8 mouse cellular contexts compared by ENCODE assay signal in genomic region chr13:23544787-23545120, GRCm38 (mm10). TPM values are rescaled to one million over a fixed set of nuclear protein-coding genes. Genes with fewer than 3 reads are reported as not detected.
A peak's percentile ranks its signal among the peaks of the same experiment; 100 is the strongest.
DNase-seq lines count a peak whose midpoint lies in the region; ATAC-seq and TF ChIP-seq lines count a peak whose summit lies in the region.
"Not testable (repeated sequence)": the region's sequence is repeated elsewhere in the genome, so short reads cannot be mapped to it uniquely, and the experiment has no call there.

No protein-coding gene starts in this region.

- peak overlapping the region; percentile 65 for H3K4me3 ChIP-seq in G1E (ENCODE audit: low read depth, low read length)
- H3K4me3 ChIP-seq in embryonic facial prominence, embryonic 12.5 days, result peak overlapping the region; percentile 47
- H3K4me3 ChIP-seq in hindbrain, embryonic 13.5 days, result peak overlapping the region; percentile 49
- H3K4me3 ChIP-seq in kidney, postnatal 0 days (replicated peaks; ENCODE audit: low read depth, low read length), result peak overlapping the region; percentile 43
- peak overlapping the region; percentile 60 for H3K4me3 ChIP-seq in liver, embryonic 16.5 days (ENCODE audit: low read depth, low read length)
- peak overlapping the region; percentile 52 for H3K4me3 ChIP-seq in midbrain, embryonic 15.5 days
- H3K4me3 ChIP-seq in stomach, embryonic 15.5 days (replicated peaks), result peak overlapping the region; percentile 47

- not testable (repeated sequence) for DNase-seq in G1E (ENCODE audit: low spot score); kidney, postnatal 0 days (ENCODE audit: low spot score)

- not testable (repeated sequence) for H3K36me3 ChIP-seq in G1E (replicated peaks); embryonic facial prominence, embryonic 12.5 days; hindbrain, embryonic 13.5 days; kidney, postnatal 0 days (ENCODE audit: insufficient read depth, low read length); liver, embryonic 16.5 days (ENCODE audit: control insufficient read depth, insufficient read depth); midbrain, embryonic 15.5 days (replicated peaks); stomach, embryonic 15.5 days

- H3K9ac ChIP-seq in embryonic facial prominence, embryonic 12.5 days, result peak overlapping the region; percentile 64; the same call in 1 of the 2 replicates
- H3K9ac ChIP-seq in hindbrain, embryonic 13.5 days, result peak overlapping the region; percentile 73
- H3K9ac ChIP-seq in kidney, postnatal 0 days (ENCODE audit: low read depth, low read length); stomach, embryonic 15.5 days: not testable (repeated sequence)
- peak overlapping the region; percentile 47 for H3K9ac ChIP-seq in liver, embryonic 16.5 days (ENCODE audit: low read depth, low read length)
- 0 out of 2 replicates have a peak overlapping the region, but pooled peaks have one; percentile 37 for H3K9ac ChIP-seq in midbrain, embryonic 15.5 days

- 0 out of 2 replicates have a peak, but pooled peaks have one; percentile 9 for ATAC-seq in G1E (ENCODE audit: extremely low read depth, insufficient number of reproducible peaks, low FRiP score, poor library complexity, severe bottlenecking)
- not testable (repeated sequence) for ATAC-seq in embryonic facial prominence, embryonic 12.5 days (ENCODE audit: insufficient number of reproducible peaks, insufficient read depth, low FRiP score, low TSS enrichment); hindbrain, embryonic 13.5 days (ENCODE audit: low FRiP score)
- ATAC-seq in frontal cortex, adult (ENCODE audit: low TSS enrichment), result peak; percentile 53
- peak; percentile 4; the same call in 1 of the 2 replicates for ATAC-seq in kidney, postnatal 0 days (replicated peaks; ENCODE audit: low FRiP score, low read depth)
- ATAC-seq in liver, embryonic 16.5 days (ENCODE audit: low read depth), result peak; percentile 2; the same call in 1 of the 2 replicates
- peak; percentile 56 for ATAC-seq in midbrain, embryonic 15.5 days (replicated peaks)
- ATAC-seq in stomach, embryonic 15.5 days (ENCODE audit: insufficient read depth, low FRiP score, low read depth), result 0 out of 2 replicates have a peak, but pooled peaks have one; percentile 0

- TF ChIP-seq CTCF in G1E (IDR thresholded peaks at IDR 0.05; ENCODE audit: low read depth, low read length); kidney, postnatal 0 days (IDR thresholded peaks at IDR 0.05; ENCODE audit: low read depth): not testable (repeated sequence)

- peaks cover 22% of the 10 kb centered on the region for H3K4me1 ChIP-seq in G1E (ENCODE audit: insufficient read depth, low read depth, low read length)
- not testable (repeated sequence) for H3K4me1 ChIP-seq in embryonic facial prominence, embryonic 12.5 days; hindbrain, embryonic 13.5 days (replicated peaks); kidney, postnatal 0 days (replicated peaks; ENCODE audit: insufficient read depth, low read length); liver, embryonic 16.5 days (ENCODE audit: control insufficient read depth, low read depth, low read length); midbrain, embryonic 15.5 days; stomach, embryonic 15.5 days

- not testable (repeated sequence) for H3K9me3 ChIP-seq in G1E (replicated peaks); embryonic facial prominence, embryonic 12.5 days; hindbrain, embryonic 13.5 days; kidney, postnatal 0 days (replicated peaks; ENCODE audit: low read length); liver, embryonic 16.5 days (replicated peaks; ENCODE audit: control insufficient read depth, low read length); midbrain, embryonic 15.5 days; stomach, embryonic 15.5 days

- peak overlapping the region; percentile 41 for H3K4me2 ChIP-seq in embryonic facial prominence, embryonic 12.5 days (replicated peaks)
- H3K4me2 ChIP-seq in hindbrain, embryonic 13.5 days, result peak overlapping the region; percentile 68
- peak overlapping the region; percentile 71 for H3K4me2 ChIP-seq in kidney, postnatal 0 days (ENCODE audit: low read length)
- H3K4me2 ChIP-seq in liver, embryonic 16.5 days (ENCODE audit: low read depth, low read length), result peak overlapping the region; percentile 44
- peak overlapping the region; percentile 86 for H3K4me2 ChIP-seq in midbrain, embryonic 15.5 days
- peak overlapping the region; percentile 59 for H3K4me2 ChIP-seq in stomach, embryonic 15.5 days

- H3K27me3 ChIP-seq in G1E (ENCODE audit: insufficient read depth, low read length); embryonic facial prominence, embryonic 12.5 days; hindbrain, embryonic 13.5 days; kidney, postnatal 0 days (ENCODE audit: insufficient read depth, low read length); liver, embryonic 16.5 days (ENCODE audit: control insufficient read depth, insufficient read depth, low read depth, low read length); midbrain, embryonic 15.5 days (replicated peaks); stomach, embryonic 15.5 days (replicated peaks): not testable (repeated sequence)

- peak overlapping the region; percentile 91 for H3K27ac ChIP-seq in embryonic facial prominence, embryonic 12.5 days
- peak overlapping the region; percentile 93 for H3K27ac ChIP-seq in hindbrain, embryonic 13.5 days
- H3K27ac ChIP-seq in kidney, postnatal 0 days, result peak overlapping the region; percentile 93; the same call in 1 of the 2 replicates
- H3K27ac ChIP-seq in liver, embryonic 16.5 days (ENCODE audit: low read length), result peak overlapping the region; percentile 99
- peak overlapping the region; percentile 91 for H3K27ac ChIP-seq in midbrain, embryonic 15.5 days
- H3K27ac ChIP-seq in stomach, embryonic 15.5 days, result peak overlapping the region; percentile 95

- WGBS in embryonic facial prominence, embryonic 12.5 days, result 0% methylated on average over 12 of the region's 14 CpGs
- WGBS in hindbrain, embryonic 13.5 days, result 0% methylated on average over 13 of the region's 14 CpGs
- WGBS in kidney, postnatal 0 days, result 0% methylated on average over 11 of the region's 14 CpGs
- 0% methylated on average over 14 of the region's 14 CpGs for WGBS in liver, embryonic 16.5 days (ENCODE audit: insufficient replicate concordance)
- 0% methylated on average over 14 of the region's 14 CpGs for WGBS in midbrain, embryonic 15.5 days
- 0% methylated on average over 13 of the region's 14 CpGs for WGBS in stomach, embryonic 15.5 days

RNA-seq across cellular contexts. Expression of gene Hist1h3f, which starts 0.9 kb away (rescaled TPM):
- total RNA-seq in G1E (2014; fragmentation: Nextera tagmentation) (125 and 143 TPM in 2 replicates), G1E (2017) (96.8 and 187 TPM in 2 replicates)
- polyA plus RNA-seq in G1E (2012), result 1.8 and 12.3 TPM in 2 replicates
- polyA plus RNA-seq in embryonic facial prominence, embryonic 12.5 days (2016; fragmentation: Nextera tagmentation; extraction: Ambion mirVana), result 1.3 and 2.3 TPM in 2 replicates
- polyA plus RNA-seq in hindbrain, embryonic 13.5 days (2015; fragmentation: Nextera tagmentation; extraction: Ambion mirVana), result 0.38 TPM in 1 of 2 replicates, not detected in the other
- polyA plus RNA-seq in kidney, postnatal 0 days (2015; fragmentation: Nextera tagmentation; extraction: Ambion mirVana), result 0.71 and 0.83 TPM in 2 replicates
- polyA plus RNA-seq in liver, embryonic 16.5 days (2015; fragmentation: Nextera tagmentation; extraction: Ambion mirVana), result 1.2 and 1.4 TPM in 2 replicates
- 0.27 and 0.32 TPM in 2 replicates for polyA plus RNA-seq in midbrain, embryonic 15.5 days (2015; fragmentation: Nextera tagmentation; extraction: Ambion mirVana)
- polyA plus RNA-seq in stomach, embryonic 15.5 days (2015; fragmentation: Nextera tagmentation; extraction: Ambion mirVana), result 0.83 and 0.94 TPM in 2 replicates

RNA-seq across cellular contexts. Expression of gene Hist1h2bh, which starts 1.6 kb away (rescaled TPM):
- total RNA-seq in G1E (2014; fragmentation: Nextera tagmentation) (32.7 and 41.6 TPM in 2 replicates), G1E (2017) (77.6 and 126 TPM in 2 replicates)
- 0.91 and 4.9 TPM in 2 replicates for polyA plus RNA-seq in G1E (2012)
- 1.3 and 1.5 TPM in 2 replicates for polyA plus RNA-seq in embryonic facial prominence, embryonic 12.5 days (2016; fragmentation: Nextera tagmentation; extraction: Ambion mirVana)
- 0.29 TPM in 1 of 2 replicates, not detected in the other for polyA plus RNA-seq in hindbrain, embryonic 13.5 days (2015; fragmentation: Nextera tagmentation; extraction: Ambion mirVana)
- polyA plus RNA-seq in kidney, postnatal 0 days (2015; fragmentation: Nextera tagmentation; extraction: Ambion mirVana), result 0.37 and 0.43 TPM in 2 replicates
- 1.1 and 1.8 TPM in 2 replicates for polyA plus RNA-seq in liver, embryonic 16.5 days (2015; fragmentation: Nextera tagmentation; extraction: Ambion mirVana)
- 0.15 and 0.44 TPM in 2 replicates for polyA plus RNA-seq in midbrain, embryonic 15.5 days (2015; fragmentation: Nextera tagmentation; extraction: Ambion mirVana)
- 1.0 and 1.5 TPM in 2 replicates for polyA plus RNA-seq in stomach, embryonic 15.5 days (2015; fragmentation: Nextera tagmentation; extraction: Ambion mirVana)

RNA-seq across cellular contexts. Expression of gene Hist1h4f, which starts 6.7 kb away (rescaled TPM):
- total RNA-seq in G1E (2014; fragmentation: Nextera tagmentation), result 443 and 478 TPM in 2 replicates
- total RNA-seq in G1E (2017), result 2,744 and 3,177 TPM in 2 replicates
- 8.0 and 49.6 TPM in 2 replicates for polyA plus RNA-seq in G1E (2012)
- 2.1 and 2.4 TPM in 2 replicates for polyA plus RNA-seq in embryonic facial prominence, embryonic 12.5 days (2016; fragmentation: Nextera tagmentation; extraction: Ambion mirVana)
- 0.83 TPM in 1 of 2 replicates, not detected in the other for polyA plus RNA-seq in hindbrain, embryonic 13.5 days (2015; fragmentation: Nextera tagmentation; extraction: Ambion mirVana)
- polyA plus RNA-seq in kidney, postnatal 0 days (2015; fragmentation: Nextera tagmentation; extraction: Ambion mirVana), result 0.58 TPM in 1 of 2 replicates, not detected in the other
- polyA plus RNA-seq in liver, embryonic 16.5 days (2015; fragmentation: Nextera tagmentation; extraction: Ambion mirVana), result 2.4 and 2.9 TPM in 2 replicates
- not detected in 2 replicates for polyA plus RNA-seq in midbrain, embryonic 15.5 days (2015; fragmentation: Nextera tagmentation; extraction: Ambion mirVana)
- 1.7 and 2.0 TPM in 2 replicates for polyA plus RNA-seq in stomach, embryonic 15.5 days (2015; fragmentation: Nextera tagmentation; extraction: Ambion mirVana)

RNA-seq across cellular contexts. Expression of gene Hist1h1d, which starts 8.3 kb away (rescaled TPM):
- total RNA-seq in G1E (2014; fragmentation: Nextera tagmentation) (71.9 and 74.3 TPM in 2 replicates), G1E (2017) (127 and 128 TPM in 2 replicates)
- 0.43 and 2.1 TPM in 2 replicates for polyA plus RNA-seq in G1E (2012)
- polyA plus RNA-seq in embryonic facial prominence, embryonic 12.5 days (2016; fragmentation: Nextera tagmentation; extraction: Ambion mirVana), result 0.64 and 0.75 TPM in 2 replicates
- 0.10 and 0.16 TPM in 2 replicates for polyA plus RNA-seq in hindbrain, embryonic 13.5 days (2015; fragmentation: Nextera tagmentation; extraction: Ambion mirVana)
- polyA plus RNA-seq in kidney, postnatal 0 days (2015; fragmentation: Nextera tagmentation; extraction: Ambion mirVana), result 0.22 and 0.23 TPM in 2 replicates
- 1.2 and 1.4 TPM in 2 replicates for polyA plus RNA-seq in liver, embryonic 16.5 days (2015; fragmentation: Nextera tagmentation; extraction: Ambion mirVana)
- 0.14 and 0.15 TPM in 2 replicates for polyA plus RNA-seq in midbrain, embryonic 15.5 days (2015; fragmentation: Nextera tagmentation; extraction: Ambion mirVana)
- 0.89 and 0.98 TPM in 2 replicates for polyA plus RNA-seq in stomach, embryonic 15.5 days (2015; fragmentation: Nextera tagmentation; extraction: Ambion mirVana)

RNA-seq across cellular contexts. Expression of gene Hist1h3g, which starts 9.5 kb away (rescaled TPM):
- total RNA-seq in G1E (2014; fragmentation: Nextera tagmentation) (647 and 719 TPM in 2 replicates), G1E (2017) (217 and 302 TPM in 2 replicates)
- 12.1 and 32.9 TPM in 2 replicates for polyA plus RNA-seq in G1E (2012)
- polyA plus RNA-seq in embryonic facial prominence, embryonic 12.5 days (2016; fragmentation: Nextera tagmentation; extraction: Ambion mirVana), result 7.8 and 11.8 TPM in 2 replicates
- polyA plus RNA-seq in hindbrain, embryonic 13.5 days (2015; fragmentation: Nextera tagmentation; extraction: Ambion mirVana), result 1.8 and 3.0 TPM in 2 replicates
- 3.9 and 4.0 TPM in 2 replicates for polyA plus RNA-seq in kidney, postnatal 0 days (2015; fragmentation: Nextera tagmentation; extraction: Ambion mirVana)
- 11.0 and 14.8 TPM in 2 replicates for polyA plus RNA-seq in liver, embryonic 16.5 days (2015; fragmentation: Nextera tagmentation; extraction: Ambion mirVana)
- 2.2 TPM in 1 of 2 replicates, not detected in the other for polyA plus RNA-seq in midbrain, embryonic 15.5 days (2015; fragmentation: Nextera tagmentation; extraction: Ambion mirVana)
- 6.5 and 7.3 TPM in 2 replicates for polyA plus RNA-seq in stomach, embryonic 15.5 days (2015; fragmentation: Nextera tagmentation; extraction: Ambion mirVana)
